ENCODE assay signal across 31 mouse cellular contexts in genomic region chr4:148043327-148043726, GRCm38 (mm10). TPM values are rescaled to one million over a fixed set of nuclear protein-coding genes. Genes with fewer than 3 reads are reported as not detected.
A peak's percentile ranks its signal among the peaks of the same experiment; 100 is the strongest.
DNase-seq lines count a peak whose midpoint lies in the region; ATAC-seq and TF ChIP-seq lines count a peak whose summit lies in the region.
"Not testable (repeated sequence)": the region's sequence is repeated elsewhere in the genome, so short reads cannot be mapped to it uniquely, and the experiment has no call there.
"Had no signal": no experiment of that assay in that cellular context is flagged by ENCODE, and none has a peak within 500 bp of the region (broad histone marks: within the 10 kb centered on the region; RNA-seq: fewer than 3 reads in every experiment).

No protein-coding gene starts in this region.

- TF ChIP-seq EP300 in heart, adult 2 months (IDR thresholded peaks at IDR 0.05; ENCODE audit: insufficient read depth, low read depth, low read length) = not testable (repeated sequence)

- H3K9ac ChIP-seq in heart, adult 2 months (ENCODE audit: low read depth, low read length); midbrain, embryonic 13.5 days (replicated peaks): not testable (repeated sequence)
- peak overlapping the region; percentile 91 for H3K9ac ChIP-seq in liver, embryonic 13.5 days

- peak overlapping the region; percentile 88 for H3K4me3 ChIP-seq in erythroblast, embryonic 14.5 days (replicated peaks)
- H3K4me3 ChIP-seq in heart, adult 2 months; left cerebral cortex, adult 2 months; midbrain, embryonic 13.5 days (replicated peaks): not testable (repeated sequence)
- peak overlapping the region; percentile 13; the same call in 1 of the 2 replicates for H3K4me3 ChIP-seq in hindbrain, embryonic 10.5 days
- peak overlapping the region; percentile 81; the same call in 1 of the 2 replicates for H3K4me3 ChIP-seq in liver, embryonic 13.5 days (replicated peaks)

- H3K9me3 ChIP-seq in erythroblast, embryonic 14.5 days (ENCODE audit: control insufficient read depth, low read length); hindbrain, embryonic 10.5 days; liver, embryonic 13.5 days (replicated peaks); midbrain, embryonic 13.5 days: not testable (repeated sequence)

- peaks cover 63% of the 10 kb centered on the region for H3K36me3 ChIP-seq in erythroblast, embryonic 14.5 days (ENCODE audit: control insufficient read depth)
- H3K36me3 ChIP-seq in heart, adult 2 months (ENCODE audit: control insufficient read depth, insufficient read depth, low read length) = not testable (repeated sequence)
- H3K36me3 ChIP-seq in hindbrain, embryonic 10.5 days = peaks cover 58% of the 10 kb centered on the region
- peaks cover 46% of the 10 kb centered on the region for H3K36me3 ChIP-seq in liver, embryonic 13.5 days
- peaks cover 40% of the 10 kb centered on the region for H3K36me3 ChIP-seq in midbrain, embryonic 13.5 days

- not testable (repeated sequence) for TF ChIP-seq POLR2A in heart, adult 2 months (IDR thresholded peaks at IDR 0.05; ENCODE audit: insufficient read depth, low read depth, low read length)

- H3K27me3 ChIP-seq in erythroblast, embryonic 14.5 days (ENCODE audit: control insufficient read depth); heart, adult 2 months (ENCODE audit: control insufficient read depth, insufficient read depth, low read length); hindbrain, embryonic 10.5 days (ENCODE audit: insufficient read depth, poor library complexity, severe bottlenecking); liver, embryonic 13.5 days; midbrain, embryonic 13.5 days: not testable (repeated sequence)

- peak overlapping the region; percentile 97 for H3K4me2 ChIP-seq in liver, embryonic 13.5 days
- peak overlapping the region; percentile 91; the same call in 1 of the 2 replicates for H3K4me2 ChIP-seq in midbrain, embryonic 13.5 days (replicated peaks)

- DNase-seq in cerebellum, adult 11-12 months = peak; percentile 65
- DNase-seq in heart, adult 2 months; hindbrain, embryonic 10.5 days (ENCODE audit: low spot score); left cerebral cortex, adult 2 months (ENCODE audit: extremely low spot score in 1 of 2, low spot score in 2 of 2); liver, embryonic 13.5 days: not testable (repeated sequence)
- DNase-seq in lung, postnatal 10 days = peak; percentile 45

- H3K4me1 ChIP-seq in erythroblast, embryonic 14.5 days (ENCODE audit: control insufficient read depth) = peaks cover 95% of the 10 kb centered on the region
- H3K4me1 ChIP-seq in heart, adult 2 months (ENCODE audit: control insufficient read depth, insufficient read depth, low read length) = peaks cover 15% of the 10 kb centered on the region
- H3K4me1 ChIP-seq in hindbrain, embryonic 10.5 days (replicated peaks) = peaks cover 54% of the 10 kb centered on the region
- H3K4me1 ChIP-seq in liver, embryonic 13.5 days (replicated peaks) = peaks cover 90% of the 10 kb centered on the region
- peaks cover 73% of the 10 kb centered on the region for H3K4me1 ChIP-seq in midbrain, embryonic 13.5 days (replicated peaks)

- H3K79me2 ChIP-seq in heart, adult 2 months (replicated peaks; ENCODE audit: control insufficient read depth, insufficient read depth, low read length) = not testable (repeated sequence)

- WGBS in heart, adult 2 months = 79% methylated on average over 7 of the region's 8 CpGs
- 89% methylated on average over 8 of the region's 8 CpGs for WGBS in hindbrain, embryonic 10.5 days
- 89% methylated on average over 7 of the region's 8 CpGs for WGBS in liver, embryonic 13.5 days (ENCODE audit: insufficient replicate concordance)
- 93% methylated on average over 6 of the region's 8 CpGs for WGBS in midbrain, embryonic 13.5 days

- not testable (repeated sequence) for ATAC-seq in liver, embryonic 13.5 days (ENCODE audit: low read depth); midbrain, embryonic 13.5 days

- peak overlapping the region; percentile 91 for H3K27ac ChIP-seq in heart, adult 2 months
- H3K27ac ChIP-seq in hindbrain, embryonic 10.5 days; midbrain, embryonic 13.5 days: not testable (repeated sequence)
- H3K27ac ChIP-seq in left cerebral cortex, adult 2 months = peak overlapping the region; percentile 87
- H3K27ac ChIP-seq in liver, embryonic 13.5 days = peak overlapping the region; percentile 98

- not testable (repeated sequence) for TF ChIP-seq CTCF in heart, adult 2 months (IDR thresholded peaks at IDR 0.05); left cerebral cortex, adult 2 months (IDR thresholded peaks at IDR 0.05)

- intact Hi-C loops in heart, adult 2 months (cut with DNase I) = loop anchor here (5.0 kb wide), 1 partner anchor 109 kb away; the partner anchor contains the start of gene Fbxo6
- intact Hi-C loops in left cerebral cortex, adult 2 months (cut with DNase I) = not testable (repeated sequence)

RNA-seq across cellular contexts. Expression of gene Mthfr, which starts 4.5 kb away (rescaled TPM):
- 1.9 and 2.8 TPM in 2 replicates for polyA plus RNA-seq in erythroblast, embryonic 14.5 days (2012)
- 10 to 100 TPM in 1 of 2 experiments, 1 to 10 TPM in 1; 8.2 to 11.0 TPM for total RNA-seq in heart, adult 2 months (2021)
- 15.7 and 17.3 TPM in 2 replicates for polyA plus RNA-seq in heart, adult 2 months (2012; rRNA removed)
- polyA plus RNA-seq in hindbrain, embryonic 10.5 days (2016; fragmentation: Nextera tagmentation; extraction: Ambion mirVana) = 28.1 and 30.0 TPM in 2 replicates
- total RNA-seq in left cerebral cortex, adult 2 months (2021) = 10 to 100 TPM; 30.7 to 32.0 TPM
- 8.9 and 10.7 TPM in 2 replicates for polyA plus RNA-seq in liver, embryonic 13.5 days (2015; fragmentation: Nextera tagmentation; extraction: Ambion mirVana)
- polyA plus RNA-seq in midbrain, embryonic 13.5 days (2015; fragmentation: Nextera tagmentation; extraction: Ambion mirVana) = 26.6 and 28.4 TPM in 2 replicates

RNA-seq across cellular contexts. Expression of gene Clcn6, which starts 4.7 kb away (rescaled TPM):
- polyA plus RNA-seq in erythroblast, embryonic 14.5 days (2012) = 0.11 and 0.29 TPM in 2 replicates
- 1 to 10 TPM; 7.5 to 8.1 TPM for total RNA-seq in heart, adult 2 months (2021)
- 8.9 and 9.0 TPM in 2 replicates for polyA plus RNA-seq in heart, adult 2 months (2012; rRNA removed)
- polyA plus RNA-seq in hindbrain, embryonic 10.5 days (2016; fragmentation: Nextera tagmentation; extraction: Ambion mirVana) = 13.9 and 17.8 TPM in 2 replicates
- total RNA-seq in left cerebral cortex, adult 2 months (2021) = 10 to 100 TPM; 81.4 to 84.4 TPM
- 1.5 and 1.7 TPM in 2 replicates for polyA plus RNA-seq in liver, embryonic 13.5 days (2015; fragmentation: Nextera tagmentation; extraction: Ambion mirVana)
- 33.9 and 35.3 TPM in 2 replicates for polyA plus RNA-seq in midbrain, embryonic 13.5 days (2015; fragmentation: Nextera tagmentation; extraction: Ambion mirVana)

RNA-seq across cellular contexts. Expression of gene Nppa, which starts 42.8 kb away (rescaled TPM):
- not detected in 2 replicates for polyA plus RNA-seq in erythroblast, embryonic 14.5 days (2012)
- 1,000 to 10,000 TPM; 1,237 to 1,820 TPM for total RNA-seq in heart, adult 2 months (2021)
- 4,085 and 4,474 TPM in 2 replicates for polyA plus RNA-seq in heart, adult 2 months (2012; rRNA removed)
- 0.21 TPM in 1 of 2 replicates, not detected in the other for polyA plus RNA-seq in hindbrain, embryonic 10.5 days (2016; fragmentation: Nextera tagmentation; extraction: Ambion mirVana)
- not detected for total RNA-seq in left cerebral cortex, adult 2 months (2021)
- polyA plus RNA-seq in liver, embryonic 13.5 days (2015; fragmentation: Nextera tagmentation; extraction: Ambion mirVana) = 0.48 and 5.6 TPM in 2 replicates
- 2.5 and 3.4 TPM in 2 replicates for polyA plus RNA-seq in midbrain, embryonic 13.5 days (2015; fragmentation: Nextera tagmentation; extraction: Ambion mirVana)
- total RNA-seq: adrenal gland, adult 2 months; adrenal gland, postnatal 36 days; CH12.LX; common myeloid progenitor, adult 5-6 weeks; ES-E14; gastrocnemius, postnatal 14 days; granulocyte monocyte progenitor cell, adult 5-6 weeks; megakaryocyte progenitor cell, adult 5-6 weeks; monocyte, adult 5-6 weeks; neutrophil, adult 5-6 weeks had no signal
- polyA plus RNA-seq: activated CD4-positive, CD25-positive, alpha-beta regulatory T cell, adult 4 months; adrenal gland, adult 2 months; C2C12; cerebellum, adult 2 months; inflammation-experienced regulatory T-cells, adult 6 months had no signal

RNA-seq across cellular contexts. Expression of gene Agtrap, which starts 44.5 kb away (rescaled TPM):
- polyA plus RNA-seq in erythroblast, embryonic 14.5 days (2012) = 0.17 and 0.30 TPM in 2 replicates
- total RNA-seq in heart, adult 2 months (2021) = 10 to 100 TPM; 38.3 to 47.1 TPM
- polyA plus RNA-seq in heart, adult 2 months (2012; rRNA removed) = 26.8 and 40.2 TPM in 2 replicates
- 15.6 and 15.7 TPM in 2 replicates for polyA plus RNA-seq in hindbrain, embryonic 10.5 days (2016; fragmentation: Nextera tagmentation; extraction: Ambion mirVana)
- 10 to 100 TPM in 1 of 2 experiments, 1 to 10 TPM in 1; 6.6 to 10.2 TPM for total RNA-seq in left cerebral cortex, adult 2 months (2021)
- polyA plus RNA-seq in liver, embryonic 13.5 days (2015; fragmentation: Nextera tagmentation; extraction: Ambion mirVana) = 11.2 and 11.7 TPM in 2 replicates
- 5.4 and 7.9 TPM in 2 replicates for polyA plus RNA-seq in midbrain, embryonic 13.5 days (2015; fragmentation: Nextera tagmentation; extraction: Ambion mirVana)

RNA-seq across cellular contexts. Expression of gene Nppb, which starts 57.7 kb away (rescaled TPM):
- polyA plus RNA-seq in erythroblast, embryonic 14.5 days (2012) = not detected in 2 replicates
- total RNA-seq in heart, adult 2 months (2021) = 100 to 1,000 TPM; 117 to 262 TPM
- polyA plus RNA-seq in heart, adult 2 months (2012; rRNA removed) = 204 and 212 TPM in 2 replicates
- 0.29 TPM in 1 of 2 replicates, not detected in the other for polyA plus RNA-seq in hindbrain, embryonic 10.5 days (2016; fragmentation: Nextera tagmentation; extraction: Ambion mirVana)
- not detected for total RNA-seq in left cerebral cortex, adult 2 months (2021)
- 0.38 TPM in 1 of 2 replicates, not detected in the other for polyA plus RNA-seq in liver, embryonic 13.5 days (2015; fragmentation: Nextera tagmentation; extraction: Ambion mirVana)
- 0.36 TPM in 1 of 2 replicates, not detected in the other for polyA plus RNA-seq in midbrain, embryonic 13.5 days (2015; fragmentation: Nextera tagmentation; extraction: Ambion mirVana)
- total RNA-seq: CH12.LX; common myeloid progenitor, adult 5-6 weeks; gastrocnemius, postnatal 14 days; granulocyte monocyte progenitor cell, adult 5-6 weeks; layer of hippocampus, postnatal 10 days; left cerebral cortex, adult 18-20 months; left cerebral cortex, postnatal 25 days; megakaryocyte progenitor cell, adult 5-6 weeks; monocyte, adult 5-6 weeks; neutrophil, adult 5-6 weeks had no signal
- polyA plus RNA-seq: activated CD4-positive, CD25-positive, alpha-beta regulatory T cell, adult 4 months; adrenal gland, adult 2 months; brain, embryonic 14.5 days; forebrain, embryonic 11.5 days; inflammation-experienced regulatory T-cells, adult 6 months; kidney, embryonic 14.5 days; liver, postnatal 0 days; midbrain, embryonic 14.5 days; stomach, embryonic 15.5 days had no signal

Comparison
In these comparisons a context has a peak if more than half of its experiments do, and no peak if none do; other contexts are left out.
1. RNA of gene Nppa, which starts 42.8 kb away (polyA plus RNA-seq): 4,085 to 4,474 TPM in heart, adult 2 months; 2.5 to 3.4 TPM in midbrain, embryonic 13.5 days, 0.48 to 5.6 TPM in liver, embryonic 13.5 days, 0.21 TPM in hindbrain, embryonic 10.5 days and not detected in erythroblast, embryonic 14.5 days; every median in the first group is over 100 times any median in the second.